Mouse (Mus musculus) ES-Bruce4 (cell line): Measurements from ENCODE around the gene Prcp. TPM values are rescaled to one million over a fixed set of nuclear protein-coding genes. Genes with fewer than 3 reads are reported as not detected.

Experiments
- H3K27ac ChIP-seq: 2 replicates; pipeline ENCODE4 v1.5.1; 2012; ENCODE audit warnings: low read length, inconsistent platforms; ENCODE audit not compliant: insufficient read depth
- H3K27me3 ChIP-seq: 2 replicates; pipeline ENCODE4 v1.6.1; 2012; ENCODE audit warnings: mild to moderate bottlenecking, low read length, inconsistent platforms; ENCODE audit not compliant: control insufficient read depth, poor library complexity, insufficient read depth, severe bottlenecking
- H3K36me3 ChIP-seq: 2 replicates; pipeline ENCODE4 v1.6.1; 2012; ENCODE audit warnings: inconsistent platforms, mild to moderate bottlenecking, low read length, moderate library complexity; ENCODE audit not compliant: control insufficient read depth, poor library complexity, insufficient read depth, severe bottlenecking
- H3K4me1 ChIP-seq: one replicate; pipeline ENCODE4 v1.8.1; 2011; ENCODE audit warnings: low read length; ENCODE audit not compliant: control insufficient read depth, insufficient read depth
- H3K4me3 ChIP-seq: 2 replicates; pipeline ENCODE4 v1.5.1; 2011; ENCODE audit warnings: low read depth, mild to moderate bottlenecking, low read length
- H3K9ac ChIP-seq: 2 replicates; pipeline ENCODE4 v1.6.1; 2012; ENCODE audit warnings: low read depth, mild to moderate bottlenecking, inconsistent platforms; ENCODE audit not compliant: poor library complexity, severe bottlenecking
- H3K9me3 ChIP-seq: replicated peaks from 2 replicates; pipeline ENCODE4 v1.6.1; 2012; ENCODE audit warnings: mild to moderate bottlenecking, low read length, inconsistent platforms; ENCODE audit not compliant: control insufficient read depth, poor library complexity, insufficient read depth, severe bottlenecking
- CTCF ChIP-seq: IDR thresholded peaks from one replicate; pipeline ENCODE4 v1.8.1; 2011; ENCODE audit warnings: low read depth, low read length
- EP300 ChIP-seq: IDR thresholded peaks from 2 replicates; pipeline ENCODE4 v1.6.1; 2011; ENCODE audit warnings: low read depth, low read length; ENCODE audit not compliant: insufficient read depth
- POLR2A ChIP-seq: IDR thresholded peaks from one replicate; pipeline ENCODE4 v1.8.1; 2011; ENCODE audit warnings: low read length; ENCODE audit not compliant: insufficient read depth
- polyA plus RNA-seq: library from polyadenylated mRNA; stranded (reverse); fragments of >200 nt; gene quantifications from 2 replicates; pipeline ENCODE4 v1.2.4, GENCODE M21; 2011; ENCODE audit warnings: low read depth; ENCODE audit not compliant: missing spikeins, insufficient read depth, insufficient read length

The Prcp gene
- polyA plus RNA-seq, 1 experiment = 38.8 TPM

GRCm38 (mm10) chr7:92871596-92871995, 2.7 kb upstream of the Prcp start:
- no peak overlapping the region; the same call in 1 of the 2 replicates for H3K27ac ChIP-seq
- no peaks in the 10 kb centered on the region for H3K27me3 ChIP-seq
- no peak for TF ChIP-seq EP300
- no peak for TF ChIP-seq POLR2A
- TF ChIP-seq CTCF = no peak
- H3K9ac ChIP-seq = no peak overlapping the region; the same call in 1 of the 2 replicates
- no peak overlapping the region for H3K4me3 ChIP-seq
- H3K9me3 ChIP-seq = no peaks in the 10 kb centered on the region
- peaks cover 49% of the 10 kb centered on the region for H3K36me3 ChIP-seq
- peaks cover 3% of the 10 kb centered on the region for H3K4me1 ChIP-seq

GRCm38 (mm10) chr7:92874761-92875408, 615 bp downstream of the Prcp start:
- Histone ChIP-seq H3K27ac (peak overlapping the region; percentile 89), H3K9ac (peak overlapping the region; percentile 88), H3K36me3 (peaks cover 23% of the 10 kb centered on the region), H3K4me3 (peak overlapping the region; percentile 99), H3K27me3 (no peaks in the 10 kb centered on the region), H3K4me1 (peaks cover 4% of the 10 kb centered on the region), H3K9me3 (no peaks in the 10 kb centered on the region; the same call in 1 of the 2 replicates)
- no peak for TF ChIP-seq CTCF
- TF ChIP-seq EP300 = 0 out of 2 replicates have a peak, but pooled peaks have one; percentile 3
- peak; percentile 58 for TF ChIP-seq POLR2A

GRCm38 (mm10) chr7:92876066-92876465, 1.8 kb downstream of the Prcp start:
- Histone ChIP-seq H3K27ac (peak overlapping the region; percentile 19; the same call in 1 of the 2 replicates), H3K9ac (peak overlapping the region; percentile 88; the same call in 1 of the 2 replicates)

GRCm38 (mm10) chr7:92876538-92876937, 2.3 kb downstream of the Prcp start:
- peak overlapping the region; percentile 88; the same call in 1 of the 2 replicates for H3K9ac ChIP-seq
- no peak overlapping the region for H3K4me3 ChIP-seq
- no peaks in the 10 kb centered on the region for H3K27me3 ChIP-seq
- no peaks in the 10 kb centered on the region; the same call in 1 of the 2 replicates for H3K9me3 ChIP-seq
- H3K36me3 ChIP-seq = peaks cover 13% of the 10 kb centered on the region
- H3K4me1 ChIP-seq = peaks cover 4% of the 10 kb centered on the region
- H3K27ac ChIP-seq = no peak overlapping the region
- no peak for TF ChIP-seq POLR2A
- no peak for TF ChIP-seq EP300
- no peak for TF ChIP-seq CTCF

More at GRCm38 (mm10) chr7:92876066-92876465, 1.8 kb downstream of the Prcp start:
- H3K4me1 ChIP-seq = peaks cover 4% of the 10 kb centered on the region
- H3K27me3 ChIP-seq = no peaks in the 10 kb centered on the region
- TF ChIP-seq EP300 (no peak), POLR2A (no peak), CTCF (no peak)
- peaks cover 18% of the 10 kb centered on the region for H3K36me3 ChIP-seq
- H3K4me3 ChIP-seq = no peak overlapping the region
- H3K9me3 ChIP-seq = no peaks in the 10 kb centered on the region; the same call in 1 of the 2 replicates

GRCm38 (mm10) chr7:92878575-92879285, 4.5 kb downstream of the Prcp start:
- H3K27ac ChIP-seq = no peak overlapping the region
- H3K9me3 ChIP-seq = peaks cover 2% of the 10 kb centered on the region; the same call in 1 of the 2 replicates
- H3K36me3 ChIP-seq = 0 out of 2 replicates have a peak, but pooled peaks cover 3% of the 10 kb centered on the region
- no peak overlapping the region for H3K4me3 ChIP-seq
- peaks cover 2% of the 10 kb centered on the region for H3K4me1 ChIP-seq
- H3K9ac ChIP-seq = no peak overlapping the region
- TF ChIP-seq CTCF (no peak), EP300 (no peak), POLR2A (no peak)
- H3K27me3 ChIP-seq = no peaks in the 10 kb centered on the region
